Mouse (Mus musculus) spleen, adult 2 months (tissue): ENCODE data around the gene Ror1.

Source experiments
- CTCF ChIP-seq: fragments of 200-500 bp; IDR thresholded peaks from 2 replicates; pipeline ENCODE4 v1.5.1; 2011; ENCODE audit warnings: mild to moderate bottlenecking, inconsistent platforms; ENCODE audit not compliant: insufficient read depth, insufficient read length, insufficient replicate concordance; ENCODE audit errors: extremely low read depth
- POLR2A ChIP-seq: fragments of 200-500 bp; IDR thresholded peaks from 2 replicates; pipeline ENCODE4 v1.6.1; 2011; ENCODE audit warnings: low read depth, low read length, inconsistent platforms

- TF ChIP-seq CTCF (no peak), POLR2A (no peak)
Measured at GRCm38 (mm10) chr4:100052258-100052657, 43.3 kb upstream of the Ror1 start.
